Mouse (Mus musculus) kidney, adult 2 months (tissue): Measurements from ENCODE around the gene App.

Source experiments
- CTCF ChIP-seq: fragments of 200-500 bp; conservative IDR thresholded peaks from 2 replicates; pipeline ENCODE4 v1.5.1; 2011; ENCODE audit warnings: low read depth, mild to moderate bottlenecking, control low read depth, low read length, moderate library complexity, mixed read lengths; ENCODE audit not compliant: insufficient read depth, insufficient read length
- POLR2A ChIP-seq: fragments of 200-500 bp; IDR thresholded peaks from one replicate; pipeline ENCODE4 v1.6.1; 2011; ENCODE audit warnings: low read depth, low read length, control low read depth

DNA sequence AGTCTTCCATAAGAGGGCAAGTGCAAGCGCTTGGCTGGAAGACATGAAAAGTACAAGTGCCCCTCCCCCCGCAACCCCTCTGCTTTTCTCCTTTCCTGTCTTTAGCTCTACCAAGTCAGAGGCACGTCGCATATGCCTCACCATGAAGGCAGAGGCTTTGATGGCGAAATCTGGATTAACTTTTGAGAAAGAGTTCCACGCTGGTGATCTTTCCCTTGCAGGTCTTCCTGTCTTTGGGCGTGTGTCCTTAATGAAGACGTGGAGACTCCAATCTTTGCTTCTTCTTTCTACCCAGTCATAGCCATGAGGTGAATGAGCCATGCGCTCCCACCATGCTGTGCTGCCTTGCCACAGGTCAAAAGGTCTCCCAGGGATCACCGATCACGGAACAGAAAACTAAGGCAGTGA is 27.8 kb downstream of the App start:
- no peak for TF ChIP-seq POLR2A
- TF ChIP-seq CTCF: no peak
